In the genomic region with DNA sequence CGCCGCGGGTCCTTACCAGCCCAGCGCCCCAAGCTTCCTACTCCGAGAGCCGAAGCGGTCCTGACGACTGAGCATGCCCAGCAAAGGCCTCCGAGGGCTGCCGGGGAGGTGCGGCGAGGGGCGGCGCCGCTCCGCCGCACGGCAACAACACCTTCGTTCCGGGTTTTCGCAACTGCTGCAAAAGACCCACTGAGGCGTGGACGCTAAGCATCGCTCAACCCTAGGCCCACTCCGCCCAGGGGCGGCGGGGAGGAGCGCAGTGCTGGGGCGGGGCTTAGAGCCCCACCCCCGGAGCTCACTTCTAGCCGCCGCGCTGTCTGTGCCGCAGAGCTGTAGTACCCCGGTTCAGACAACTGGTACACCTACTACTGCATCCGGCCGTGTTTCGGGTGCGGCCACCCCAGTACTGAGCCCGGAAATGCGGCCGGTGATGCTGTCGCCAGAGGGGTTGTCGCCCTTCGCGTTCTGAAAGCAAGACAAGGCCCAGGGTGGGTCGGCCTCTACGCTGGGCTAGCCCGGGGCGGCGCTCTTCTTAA, we compare ENCODE assay signal across 1 mouse cellular context.
TF ChIP-seq lines count a peak whose summit lies in the region.

No protein-coding gene starts in this region.

TF ChIP-seq in CH12.LX, 34 proteins besides CTCF, POLR2A, EP300 and RAD21 (continued from another document):
- TF ChIP-seq SMC3 (IDR thresholded peaks at IDR 0.05; ENCODE audit: low read depth, low read length) (no peak), MAFK (IDR thresholded peaks at IDR 0.05; ENCODE audit: insufficient replicate concordance, low read length) (0 out of 2 replicates have a peak, but pooled peaks have one; percentile 21), CHD2 (IDR thresholded peaks at IDR 0.05; ENCODE audit: low read length) (no peak; the same call in 1 of the 2 replicates), NELFE (IDR thresholded peaks at IDR 0.05; ENCODE audit: low read depth, low read length) (peak; percentile 78), MXI1 (IDR thresholded peaks at IDR 0.05; ENCODE audit: low read depth, low read length) (peak; percentile 76; the same call in 1 of the 2 replicates), E2F4 (IDR thresholded peaks at IDR 0.05; ENCODE audit: insufficient replicate concordance, low read depth, low read length) (no peak), IRF4 (IDR thresholded peaks at IDR 0.05; ENCODE audit: low read depth, low read length) (peak; percentile 58; the same call in 1 of the 2 replicates), CHD1 (IDR thresholded peaks at IDR 0.05; ENCODE audit: low read depth, low read length) (no peak), ZNF384 (IDR thresholded peaks at IDR 0.05; ENCODE audit: low read depth, low read length) (no peak), PAX5 (IDR thresholded peaks at IDR 0.05; ENCODE audit: low read length) (no peak), JUND (conservative IDR thresholded peaks at IDR 0.05; ENCODE audit: low read depth, low read length) (no peak), ZC3H11A (IDR thresholded peaks at IDR 0.05; ENCODE audit: low read depth, low read length) (no peak), ZKSCAN1 (IDR thresholded peaks at IDR 0.05; ENCODE audit: borderline replicate concordance, low read depth, low read length) (no peak), RCOR1 (conservative IDR thresholded peaks at IDR 0.05; ENCODE audit: low read depth, low read length) (no peak), ETS1 (conservative IDR thresholded peaks at IDR 0.05; ENCODE audit: low read depth, low read length) (peak; percentile 48; the same call in 1 of the 2 replicates), KAT2A (IDR thresholded peaks at IDR 0.05; ENCODE audit: insufficient replicate concordance, low read length) (0 out of 2 replicates have a peak, but pooled peaks have one; percentile 66), TBP (conservative IDR thresholded peaks at IDR 0.05; ENCODE audit: low read depth, low read length) (peak; percentile 84)
TF ChIP-seq in CH12.LX: peak in this region for 19.
